Mouse (Mus musculus) embryonic facial prominence, embryonic 11.5 days (tissue): Measurements from ENCODE around the gene 1110057P08Rik. TPM values are rescaled to one million over a fixed set of nuclear protein-coding genes. Genes with fewer than 3 reads are reported as not detected.
"Not testable (repeated sequence)": the region's sequence is repeated elsewhere in the genome, so short reads cannot be mapped to it uniquely, and the experiment has no call there.

Experiments
- ATAC-seq: fragments of 200-750 bp; cut with Nextera tagmentation; replicated peaks from 2 replicates; pipeline ENCODE4 v1.8.0; 2017; ENCODE audit warnings: low read depth; ENCODE audit not compliant: insufficient number of reproducible peaks, low FRiP score, low TSS enrichment
- DNase-seq: peaks from one replicate; pipeline ENCODE4 v3.0.0-alpha.2; 2015; ENCODE audit warnings: low spot score
- H3K27ac ChIP-seq: fragments of 300-500 bp; sonication (generic); replicated peaks from 2 replicates; pipeline ENCODE4 v1.5.1; 2014; ENCODE audit warnings: mild to moderate bottlenecking, low read depth, low read length, control low read depth
- H3K27me3 ChIP-seq: fragments of 300-500 bp; sonication (generic); 2 replicates; pipeline ENCODE4 v1.6.1; 2014; ENCODE audit warnings: mild to moderate bottlenecking, low read length, moderate library complexity, mixed read lengths; ENCODE audit not compliant: control insufficient read depth, insufficient read depth
- H3K36me3 ChIP-seq: fragments of 300-500 bp; sonication (generic); replicated peaks from 2 replicates; pipeline ENCODE4 v1.6.1; 2014; ENCODE audit warnings: low read depth, mild to moderate bottlenecking, low read length, moderate library complexity, mixed read lengths; ENCODE audit not compliant: control insufficient read depth, insufficient read depth
- H3K4me1 ChIP-seq: fragments of 300-500 bp; sonication (generic); 2 replicates; pipeline ENCODE4 v1.6.1; 2014; ENCODE audit warnings: low read length, mixed read lengths; ENCODE audit not compliant: control insufficient read depth, insufficient read depth
- H3K4me2 ChIP-seq: fragments of 300-500 bp; sonication (generic); 2 replicates; pipeline ENCODE4 v1.6.1; 2014; ENCODE audit warnings: low read depth, mild to moderate bottlenecking, control low read depth, low read length, moderate library complexity
- H3K4me3 ChIP-seq: fragments of 300-500 bp; sonication (generic); 2 replicates; pipeline ENCODE4 v1.5.1; 2014; ENCODE audit warnings: low read depth, low read length, control low read depth
- H3K9ac ChIP-seq: fragments of 300-500 bp; sonication (generic); replicated peaks from 2 replicates; pipeline ENCODE4 v1.6.1; 2014; ENCODE audit warnings: mild to moderate bottlenecking, control low read depth, low read length
- H3K9me3 ChIP-seq: fragments of 300-500 bp; sonication (generic); replicated peaks from 2 replicates; pipeline ENCODE4 v1.6.1; 2016; ENCODE audit warnings: mild to moderate bottlenecking, low read length, inconsistent platforms, mixed read lengths; ENCODE audit not compliant: control insufficient read depth
- WGBS: fragments of 180-500 bp; shearing (Covaris S2); extraction: QIAGEN DNeasy Blood & Tissue Kit; methylation state at CpG from one replicate; pipeline ENCODE4 v1.1.7; 2014; 5-methylcytosine and 5-hydroxymethylcytosine counted together
- polyA plus RNA-seq: library from polyadenylated mRNA; unstranded; fragments of >200 nt; fragmentation: Nextera tagmentation; extraction: Ambion mirVana; gene quantifications from 2 replicates; pipeline ENCODE4 v1.2.1, GENCODE M21; 2014

1110057P08Rik gene
- not detected in 2 replicates for polyA plus RNA-seq

- H3K4me3 ChIP-seq: no peak within 1 kb of the TSS
- no peak within 1 kb of the TSS for H3K27ac ChIP-seq
- ATAC-seq (no peak), DNase-seq (no peak)
- H3K4me1 ChIP-seq: no peaks in the 10 kb centered on the region
- no peaks in the 10 kb centered on the region for H3K9me3 ChIP-seq
- H3K36me3 ChIP-seq: no peaks in the 10 kb centered on the region
- 74% methylated on average over 2 of the region's 2 CpGs for WGBS
- H3K27me3 ChIP-seq: no peaks in the 10 kb centered on the region
- H3K9ac ChIP-seq: no peak within 1 kb of the TSS
- H3K4me2 ChIP-seq: no peak within 1 kb of the TSS
These were observed at the start of gene 1110057P08Rik for GRCm38 (mm10) chr16:89174435-89174834. Gene 1110057P08Rik, plus strand, starts transcription at chr16:89174735.

DNA sequence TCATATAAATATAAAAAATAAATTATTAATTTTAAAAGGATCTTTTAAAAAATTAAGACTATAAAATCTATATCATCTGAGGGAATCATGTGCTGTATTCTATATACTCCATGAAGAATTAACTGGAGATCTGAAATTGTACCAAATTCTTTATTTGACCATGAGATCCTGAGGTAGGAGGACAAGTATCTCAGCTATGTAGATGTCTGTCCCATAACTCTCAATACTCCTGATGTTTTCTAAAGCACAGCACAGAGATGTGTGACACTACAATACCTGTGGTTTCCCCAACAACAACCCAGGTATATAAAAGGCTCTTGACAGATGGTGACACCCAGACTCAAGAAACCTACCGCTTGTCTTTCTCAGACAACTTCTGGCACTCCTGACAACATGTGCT, 34.0 kb upstream of the 1110057P08Rik start, which contains the start of gene Gm6358:
Gm6358 (plus strand) TSS at position 301 of the 400 bp plus-strand sequence.
- Histone ChIP-seq H3K4me1 (no peaks in the 10 kb centered on the region), H3K4me2 (no peak within 1 kb of the TSS), H3K27me3 (no peaks in the 10 kb centered on the region), H3K36me3 (no peaks in the 10 kb centered on the region), H3K4me3 (no peak within 1 kb of the TSS), H3K9ac (no peak within 1 kb of the TSS), H3K9me3 (no peaks in the 10 kb centered on the region), H3K27ac (no peak within 1 kb of the TSS)
- DNase-seq (no peak), ATAC-seq (no peak)
- WGBS: 97% methylated on average over 1 of the region's 1 CpGs

DNA sequence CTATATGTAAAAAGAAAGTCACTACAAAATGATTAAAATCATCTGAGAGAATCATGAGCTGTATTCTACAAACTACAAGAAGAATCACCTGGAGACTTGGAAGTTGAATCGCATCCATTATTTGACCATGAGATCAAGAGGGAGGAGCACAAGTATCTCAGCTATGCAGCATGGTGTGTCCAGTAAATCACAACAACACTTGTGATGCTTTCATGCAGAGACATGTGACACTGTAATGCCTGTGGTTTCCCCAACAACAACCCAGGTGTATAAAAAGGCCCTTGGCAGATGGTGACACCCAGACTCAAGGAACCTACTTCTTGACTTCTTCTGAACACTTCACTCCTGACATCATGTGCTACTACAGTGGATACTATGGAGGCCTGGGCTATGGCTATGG, 23.7 kb upstream of the 1110057P08Rik start, which contains the start of gene Gm10061:
Gm10061 (plus strand) TSS at position 301 of the 400 bp plus-strand sequence.
- ATAC-seq (no peak), DNase-seq (no peak)
- H3K9ac ChIP-seq: no peak within 1 kb of the TSS
- H3K27me3 ChIP-seq: no peaks in the 10 kb centered on the region
- no peaks in the 10 kb centered on the region for H3K4me1 ChIP-seq
- no peaks in the 10 kb centered on the region for H3K36me3 ChIP-seq
- H3K4me3 ChIP-seq: no peak within 1 kb of the TSS
- H3K27ac ChIP-seq: no peak within 1 kb of the TSS
- no peak within 1 kb of the TSS for H3K4me2 ChIP-seq
- H3K9me3 ChIP-seq: no peaks in the 10 kb centered on the region
- 95% methylated on average over 1 of the region's 1 CpGs for WGBS

GRCm38 (mm10) chr16:89157652-89158051, 16.9 kb upstream of the 1110057P08Rik start, which contains the start of gene Gm9789:
Gene Gm9789, plus strand, starts transcription at chr16:89157952.
- H3K4me2 ChIP-seq: no peak within 1 kb of the TSS
- no peaks in the 10 kb centered on the region for H3K27me3 ChIP-seq
- no peak within 1 kb of the TSS for H3K27ac ChIP-seq
- WGBS: 87% methylated on average over 4 of the region's 4 CpGs
- H3K9ac ChIP-seq: no peak within 1 kb of the TSS
- H3K4me1 ChIP-seq: no peaks in the 10 kb centered on the region
- no peak for ATAC-seq
- H3K9me3 ChIP-seq: no peaks in the 10 kb centered on the region
- no peaks in the 10 kb centered on the region for H3K36me3 ChIP-seq
- no peak for DNase-seq
- no peak within 1 kb of the TSS for H3K4me3 ChIP-seq

- H3K4me3 ChIP-seq, DNase-seq, H3K4me1 ChIP-seq, H3K9me3 ChIP-seq, H3K4me2 ChIP-seq, H3K36me3 ChIP-seq, H3K27ac ChIP-seq, H3K9ac ChIP-seq, ATAC-seq, H3K27me3 ChIP-seq: not testable (repeated sequence)
These were observed 5.3 kb upstream of the 1110057P08Rik start, which contains the start of gene Gm7735 for GRCm38 (mm10) chr16:89169190-89169589. Gene Gm7735, plus strand, starts transcription at chr16:89169490.

GRCm38 (mm10) chr16:89188621-89189020, 14.1 kb downstream of the 1110057P08Rik start:
- no peaks in the 10 kb centered on the region for H3K4me1 ChIP-seq
- H3K9me3 ChIP-seq: no peaks in the 10 kb centered on the region
- no peak overlapping the region for H3K4me3 ChIP-seq
- no peak overlapping the region for H3K9ac ChIP-seq
- DNase-seq (no peak), ATAC-seq (no peak)
- 91% methylated on average over 4 of the region's 4 CpGs for WGBS
- no peak overlapping the region for H3K4me2 ChIP-seq
- no peaks in the 10 kb centered on the region for H3K27me3 ChIP-seq
- no peaks in the 10 kb centered on the region for H3K36me3 ChIP-seq
- no peak overlapping the region for H3K27ac ChIP-seq

DNA sequence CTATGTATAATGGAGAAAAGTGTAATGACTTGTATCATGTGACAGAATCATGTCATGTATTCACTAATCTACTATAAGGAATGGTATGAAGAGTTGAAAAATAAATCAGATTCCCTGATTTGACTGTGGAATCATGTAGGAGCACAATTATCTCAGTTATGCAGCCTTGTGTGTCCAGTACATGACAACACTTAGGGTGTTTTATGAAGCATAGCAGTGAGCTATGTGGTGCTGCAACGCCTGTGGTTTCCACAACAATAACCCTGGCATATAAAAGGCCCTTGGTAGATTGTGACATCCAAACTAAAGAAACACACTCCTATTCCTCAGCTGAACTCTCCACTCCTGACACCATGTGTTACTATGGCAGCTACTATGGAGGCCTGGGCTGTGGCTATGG, 31.0 kb downstream of the 1110057P08Rik start, which contains the start of gene Krtap20-2:
Krtap20-2 (plus strand) TSS at position 301 of the 400 bp plus-strand sequence.
- Histone ChIP-seq H3K36me3 (no peaks in the 10 kb centered on the region), H3K27me3 (no peaks in the 10 kb centered on the region), H3K9me3 (no peaks in the 10 kb centered on the region), H3K4me1 (no peaks in the 10 kb centered on the region), H3K9ac (no peak within 1 kb of the TSS), H3K4me3 (no peak within 1 kb of the TSS), H3K4me2 (no peak within 1 kb of the TSS), H3K27ac (no peak within 1 kb of the TSS)
- DNase-seq (no peak), ATAC-seq (no peak)
- 70% methylated on average over 1 of the region's 1 CpGs for WGBS
